Mouse (Mus musculus) layer of hippocampus, postnatal 25 days (tissue): Measurements from ENCODE around the gene Fam32a. TPM values are rescaled to one million over a fixed set of nuclear protein-coding genes. Genes with fewer than 3 reads are reported as not detected.

ENCODE experiments used
- DNase-seq, 2 experiments: peaks; one replicate each; pipeline ENCODE4 v3.0.0; 2022; ENCODE audit warnings: mixed read lengths in 2 of 2, low spot score in 1 of 2; ENCODE audit errors: extremely low spot score in 1 of 2
- total RNA-seq, 2 experiments: library from RNA; stranded (reverse); gene quantifications; 2 replicates each; pipeline ENCODE4 v1.2.3; 2021

The Fam32a gene
- total RNA-seq, 2 experiments from 2014 or later, result 57.4 to 60.6 TPM

GRCm38 (mm10) chr8:72272361-72272760 is 52.8 kb downstream of the Fam32a start:
- DNase-seq, result peak; percentile 49 to 54

GRCm38 (mm10) chr8:72273111-72273770 is 53.7 kb downstream of the Fam32a start:
- DNase-seq, result no peak

- DNase-seq, result no peak
Observed at GRCm38 (mm10) chr8:72273807-72274206, 54.3 kb downstream of the Fam32a start.

Other genes with a start within 250 kb of the Fam32a start
- gene Cyp4f18, start 210.1 kb upstream of the Fam32a start, total RNA-seq, result not detected
- gene Olfr372, start 178.5 kb upstream of the Fam32a start, total RNA-seq, result not detected
- gene Olfr373, start 136.6 kb upstream of the Fam32a start, total RNA-seq, result not detected
- gene Olfr374, start 112.7 kb upstream of the Fam32a start, total RNA-seq, result not detected
- 10 to 100 TPM; 26.2 to 27.5 TPM for gene Tpm4, start 84.8 kb upstream of the Fam32a start, total RNA-seq
- gene Rab8a, start 58.5 kb upstream of the Fam32a start, total RNA-seq, result 10 to 100 TPM; 40.0 to 41.2 TPM
- not detected for gene Hsh2d, start 30.1 kb upstream of the Fam32a start, total RNA-seq
- gene Cib3, start 6.9 kb upstream of the Fam32a start, total RNA-seq, result not detected
- not detected for gene Gm11034, start 6.1 kb upstream of the Fam32a start, total RNA-seq
- gene Ap1m1, start 20.3 kb downstream of the Fam32a start, total RNA-seq, result 10 to 100 TPM; 85.8 to 96.2 TPM
- gene Gm10282, start 85.5 kb downstream of the Fam32a start, total RNA-seq, result 1 to 10 TPM; 6.6 to 7.9 TPM
- 10 to 100 TPM; 14.3 to 18.0 TPM for gene Klf2, start 99.3 kb downstream of the Fam32a start, total RNA-seq
- 10 to 100 TPM; 58.9 to 72.2 TPM for gene Eps15l1, start 201.7 kb downstream of the Fam32a start, total RNA-seq
- under 1 TPM; 0.69 to 0.85 TPM for gene Calr3, start 224.1 kb downstream of the Fam32a start, total RNA-seq
- gene 1700030K09Rik, start 224.2 kb downstream of the Fam32a start, total RNA-seq, result 10 to 100 TPM; 12.9 to 15.4 TPM